Mouse (Mus musculus): Measurements from ENCODE around the gene Cntn6. TPM values are rescaled to one million over a fixed set of nuclear protein-coding genes. Genes with fewer than 3 reads are reported as not detected.

Cntn6 gene
- not detected for total RNA-seq (2023)

DNA sequence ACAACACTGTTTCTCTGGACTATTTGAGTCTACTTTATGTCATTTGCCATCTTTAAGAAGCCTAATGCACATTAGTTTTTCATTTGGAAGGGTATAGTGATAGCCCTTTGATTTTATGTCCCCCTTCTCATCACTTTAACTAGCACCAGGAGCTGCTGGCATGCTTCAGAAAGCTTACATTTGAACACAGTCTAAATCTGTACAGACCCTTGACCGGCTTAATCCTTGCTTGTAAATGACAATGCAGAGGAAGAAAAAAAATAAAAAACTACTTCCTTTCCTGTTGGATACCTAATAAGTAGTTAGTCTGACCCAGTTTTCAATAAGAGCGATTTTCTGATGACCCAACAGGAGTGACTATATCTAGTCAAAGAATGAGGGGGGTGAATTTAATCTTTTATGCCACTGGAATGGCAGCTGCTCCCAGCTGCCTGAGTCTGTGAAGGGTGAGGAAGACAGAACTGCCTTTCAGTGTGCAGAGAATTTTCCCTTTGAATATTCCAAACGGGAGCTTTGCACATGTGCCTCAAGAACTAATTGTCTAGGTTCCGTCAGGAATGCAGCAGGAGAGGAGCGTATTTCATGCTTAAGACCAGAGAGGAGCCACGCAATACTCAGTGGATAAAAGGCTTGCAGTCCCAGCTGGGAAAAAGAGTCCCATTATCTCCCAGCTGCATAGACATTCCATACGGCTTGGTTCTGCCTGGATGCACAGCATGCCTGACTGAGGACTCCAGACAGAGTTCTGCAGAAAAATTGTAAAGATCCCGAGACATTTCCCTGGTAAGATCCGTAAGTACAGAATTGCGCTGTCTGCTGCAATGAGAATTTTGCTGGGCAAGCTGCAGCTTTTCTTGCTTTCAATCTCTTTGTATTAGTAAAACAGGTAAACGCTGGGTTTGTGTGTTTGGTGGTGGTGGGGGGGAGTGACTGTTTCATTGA is at the start of gene Cntn6:
Gene Cntn6, plus strand, starts transcription at position 301 of the 942 bp plus-strand sequence.

